Comparison of ENCODE assay signal across 9 mouse cellular contexts in genomic region chr19:26646128-26646527, GRCm38 (mm10). TPM values are rescaled to one million over a fixed set of nuclear protein-coding genes. Genes with fewer than 3 reads are reported as not detected.
DNase-seq lines count a peak whose midpoint lies in the region; ATAC-seq lines count a peak whose summit lies in the region.
"Had no signal": no experiment of that assay in that cellular context is flagged by ENCODE, and none has a peak within 500 bp of the region (broad histone marks: within the 10 kb centered on the region; RNA-seq: fewer than 3 reads in every experiment).

No protein-coding gene starts in this region.

- ATAC-seq in granulocyte monocyte progenitor cell, adult 5-6 weeks (replicated peaks; ENCODE audit: poor library complexity, severe bottlenecking), result peak; percentile 93

- peak; percentile 20 for DNase-seq in kidney, adult 9 months
- DNase-seq in kidney, postnatal 25 days, result no peak
- DNase-seq in CD4-positive, CD25-positive, alpha-beta regulatory T cell, adult 2 months (ENCODE audit: low read depth, low spot score), result peak; percentile 71
- DNase-seq in spleen, postnatal 36 days (ENCODE audit: low spot score in 2 of 2), result peak; percentile 81 to 82
- no peak for DNase-seq in cerebellum, postnatal 36 days
- no peak for DNase-seq in urinary bladder, postnatal 36 days (ENCODE audit: low spot score in 2 of 2)
- DNase-seq in adrenal gland, postnatal 10 days, result no peak
- DNase-seq: adrenal gland, postnatal 36 days had no signal

RNA-seq across cellular contexts. Expression of gene Smarca2, which starts 41.3 kb away (rescaled TPM):
- 54.2 and 66.4 TPM in 2 replicates for total RNA-seq in granulocyte monocyte progenitor cell, adult 5-6 weeks (2014; fragmentation: Nextera tagmentation)
- 51.4 and 56.8 TPM in 2 replicates for total RNA-seq in granulocyte monocyte progenitor cell, adult 5-6 weeks (2017)
- 10 to 100 TPM; 66.7 to 78.1 TPM for total RNA-seq in adrenal gland, postnatal 10 days (2021)

Comparison
In these comparisons a context has a peak if more than half of its experiments do, and no peak if none do; other contexts are left out.
1. DNase-seq: peak in kidney, adult 9 months (single experiment), CD4-positive, CD25-positive, alpha-beta regulatory T cell, adult 2 months (single experiment) and spleen, postnatal 36 days (2 of 2); none in kidney, postnatal 25 days (0 of 2), cerebellum, postnatal 36 days (0 of 2), urinary bladder, postnatal 36 days (0 of 2) and adrenal gland, postnatal 10 days (single experiment).